Mouse (Mus musculus) right cerebral cortex, adult 18-20 months (tissue): Measurements from ENCODE around the gene Mreg.

Source experiments
- DNase-seq: peaks from one replicate; pipeline ENCODE4 v3.0.0; 2022; ENCODE audit warnings: mixed read lengths

Gene Mreg

GRCm38 (mm10) chr1:72119981-72120380 is 92.1 kb downstream of the Mreg start:
- no peak for DNase-seq

GRCm38 (mm10) chr1:72114206-72114605 is 97.9 kb downstream of the Mreg start:
- DNase-seq: no peak
